Mouse (Mus musculus) stomach, embryonic 16.5 days (tissue): ENCODE data around the gene Vpreb3. TPM values are rescaled to one million over a fixed set of nuclear protein-coding genes. Genes with fewer than 3 reads are reported as not detected.
A peak's percentile ranks its signal among the peaks of the same experiment; 100 is the strongest.

Experiments
- ATAC-seq: fragments of 200-750 bp; cut with Nextera tagmentation; 2 replicates; pipeline ENCODE4 v1.8.0; 2017; ENCODE audit warnings: moderate number of reproducible peaks, moderate TSS enrichment; ENCODE audit not compliant: insufficient read depth, low FRiP score
- H3K27ac ChIP-seq: fragments of 300-500 bp; sonication (generic); 2 replicates; pipeline ENCODE4 v1.5.1; 2014; ENCODE audit warnings: low read length
- H3K27me3 ChIP-seq: fragments of 300-500 bp; sonication (generic); 2 replicates; pipeline ENCODE4 v1.6.1; 2014; ENCODE audit warnings: low read length, control low read depth, mixed read lengths; ENCODE audit not compliant: control insufficient read depth, insufficient read depth
- H3K36me3 ChIP-seq: fragments of 300-500 bp; sonication (generic); 2 replicates; pipeline ENCODE4 v1.6.1; 2014; ENCODE audit warnings: low read length; ENCODE audit not compliant: control insufficient read depth, insufficient read depth
- H3K4me1 ChIP-seq: fragments of 300-500 bp; sonication (generic); 2 replicates; pipeline ENCODE4 v1.6.1; 2014; ENCODE audit warnings: low read length, control low read depth, mixed read lengths; ENCODE audit not compliant: control insufficient read depth, insufficient read depth
- H3K4me2 ChIP-seq: fragments of 300-500 bp; sonication (generic); 2 replicates; pipeline ENCODE4 v1.6.1; 2014; ENCODE audit warnings: low read depth, low read length, mixed read lengths
- H3K4me3 ChIP-seq: fragments of 300-500 bp; sonication (generic); replicated peaks from 2 replicates; pipeline ENCODE4 v1.5.1; 2014; ENCODE audit warnings: mild to moderate bottlenecking, low read length
- H3K9ac ChIP-seq: fragments of 300-500 bp; sonication (generic); 2 replicates; pipeline ENCODE4 v1.6.1; 2014; ENCODE audit warnings: low read length
- H3K9me3 ChIP-seq: fragments of 300-500 bp; sonication (generic); replicated peaks from 2 replicates; pipeline ENCODE4 v1.6.1; 2016; ENCODE audit warnings: low read length, control low read depth; ENCODE audit not compliant: control insufficient read depth
- WGBS: fragments of 180-500 bp; shearing (Covaris S2); extraction: QIAGEN DNeasy Blood & Tissue Kit; methylation state at CpG from one replicate; pipeline ENCODE4 v1.1.7; 2014; 5-methylcytosine and 5-hydroxymethylcytosine counted together
- polyA plus RNA-seq: library from polyadenylated mRNA; unstranded; fragments of >200 nt; fragmentation: Nextera tagmentation; extraction: Ambion mirVana; gene quantifications from 2 replicates; pipeline ENCODE4 v1.2.1, GENCODE M21; 2015

The Vpreb3 gene
- polyA plus RNA-seq, 1 experiment from 2014 or later, result 2.1 TPM

- 60% methylated on average over 10 of the region's 10 CpGs for WGBS
- H3K9me3 ChIP-seq, result no peaks in the 10 kb centered on the region
- H3K27ac ChIP-seq, result no peak overlapping the region
- H3K27me3 ChIP-seq, result 0 out of 2 replicates have a peak, but pooled peaks cover 2% of the 10 kb centered on the region
- no peak overlapping the region for H3K4me3 ChIP-seq
- H3K36me3 ChIP-seq, result no peaks in the 10 kb centered on the region
- no peak for ATAC-seq
- no peak overlapping the region for H3K4me2 ChIP-seq
- no peak overlapping the region for H3K9ac ChIP-seq
- no peaks in the 10 kb centered on the region for H3K4me1 ChIP-seq
Measured at GRCm38 (mm10) chr10:75937851-75938643, 4.8 kb upstream of the Vpreb3 start.

GRCm38 (mm10) chr10:75939481-75940234 lies 3.2 kb upstream of the Vpreb3 start:
- no peak for ATAC-seq
- 60% methylated on average over 9 of the region's 9 CpGs for WGBS
- no peaks in the 10 kb centered on the region for H3K36me3 ChIP-seq
- H3K27ac ChIP-seq, result no peak overlapping the region
- H3K27me3 ChIP-seq, result 0 out of 2 replicates have a peak, but pooled peaks cover 2% of the 10 kb centered on the region
- H3K4me1 ChIP-seq, result peaks cover 7% of the 10 kb centered on the region
- H3K4me3 ChIP-seq, result no peak overlapping the region
- H3K9ac ChIP-seq, result no peak overlapping the region
- no peaks in the 10 kb centered on the region for H3K9me3 ChIP-seq
- no peak overlapping the region for H3K4me2 ChIP-seq

GRCm38 (mm10) chr10:75940520-75940919 lies 2.3 kb upstream of the Vpreb3 start, which contains the start of gene Gm867:
TSS of gene Gm867 (minus strand) at chr10:75940672.
- WGBS, result 80% methylated on average over 5 of the region's 5 CpGs
- H3K27ac ChIP-seq, result no peak within 1 kb of the TSS
- no peak within 1 kb of the TSS for H3K4me3 ChIP-seq
- peaks cover 7% of the 10 kb centered on the region for H3K4me1 ChIP-seq
- H3K4me2 ChIP-seq, result no peak within 1 kb of the TSS
- H3K9me3 ChIP-seq, result no peaks in the 10 kb centered on the region
- ATAC-seq, result no peak
- no peak within 1 kb of the TSS for H3K9ac ChIP-seq
- 0 out of 2 replicates have a peak, but pooled peaks cover 2% of the 10 kb centered on the region for H3K27me3 ChIP-seq
- no peaks in the 10 kb centered on the region for H3K36me3 ChIP-seq

- no peak overlapping the region for H3K9ac ChIP-seq
- no peaks in the 10 kb centered on the region for H3K36me3 ChIP-seq
- no peaks in the 10 kb centered on the region for H3K27me3 ChIP-seq
- H3K4me3 ChIP-seq, result no peak overlapping the region
- H3K4me1 ChIP-seq, result peaks cover 7% of the 10 kb centered on the region
- no peaks in the 10 kb centered on the region for H3K9me3 ChIP-seq
- WGBS, result 74% methylated on average over 9 of the region's 9 CpGs
- H3K4me2 ChIP-seq, result no peak overlapping the region
- H3K27ac ChIP-seq, result no peak overlapping the region
- ATAC-seq, result no peak
Measured at GRCm38 (mm10) chr10:75941042-75941824, 1.6 kb upstream of the Vpreb3 start.

- Histone ChIP-seq H3K27me3 (no peaks in the 10 kb centered on the region), H3K36me3 (no peaks in the 10 kb centered on the region), H3K4me1 (peaks cover 7% of the 10 kb centered on the region), H3K4me2 (0 out of 2 replicates have a peak overlapping the region, but pooled peaks have one; percentile 6), H3K4me3 (no peak overlapping the region), H3K27ac (peak overlapping the region; percentile 73), H3K9me3 (no peaks in the 10 kb centered on the region), H3K9ac (no peak overlapping the region)
- no peak for ATAC-seq
- 26% methylated on average over 11 of the region's 11 CpGs for whole genome bisulfite sequencing
Measured at GRCm38 (mm10) chr10:75944066-75944772, 1.4 kb downstream of the Vpreb3 start.

DNA sequence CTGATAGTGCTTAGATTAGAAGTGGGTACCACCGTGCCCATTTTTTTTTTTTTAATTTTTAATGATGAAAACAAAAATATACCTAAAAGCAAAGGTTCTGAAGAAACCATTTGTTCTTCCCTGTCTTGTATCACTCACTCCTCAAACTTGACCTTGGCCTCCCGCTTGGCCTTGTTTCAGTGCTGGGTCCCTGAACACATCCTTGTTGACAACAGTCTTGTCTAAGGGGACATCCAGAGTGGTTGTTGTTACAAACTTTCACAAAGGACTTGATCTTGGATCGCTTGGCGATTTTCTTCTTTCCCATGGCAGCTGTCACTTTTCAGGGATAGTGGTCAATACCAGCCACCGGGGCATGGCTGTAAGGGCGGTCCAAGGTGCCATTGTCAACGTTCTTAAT lies 2.4 kb downstream of the Vpreb3 start:
- no peak overlapping the region for H3K9ac ChIP-seq
- no peak overlapping the region for H3K27ac ChIP-seq
- no peak overlapping the region for H3K4me2 ChIP-seq
- no peaks in the 10 kb centered on the region for H3K9me3 ChIP-seq
- no peaks in the 10 kb centered on the region for H3K36me3 ChIP-seq
- H3K27me3 ChIP-seq, result no peaks in the 10 kb centered on the region
- no peak for ATAC-seq
- whole genome bisulfite sequencing, result 95% methylated on average over 7 of the region's 7 CpGs
- H3K4me1 ChIP-seq, result peaks cover 7% of the 10 kb centered on the region
- no peak overlapping the region for H3K4me3 ChIP-seq

DNA sequence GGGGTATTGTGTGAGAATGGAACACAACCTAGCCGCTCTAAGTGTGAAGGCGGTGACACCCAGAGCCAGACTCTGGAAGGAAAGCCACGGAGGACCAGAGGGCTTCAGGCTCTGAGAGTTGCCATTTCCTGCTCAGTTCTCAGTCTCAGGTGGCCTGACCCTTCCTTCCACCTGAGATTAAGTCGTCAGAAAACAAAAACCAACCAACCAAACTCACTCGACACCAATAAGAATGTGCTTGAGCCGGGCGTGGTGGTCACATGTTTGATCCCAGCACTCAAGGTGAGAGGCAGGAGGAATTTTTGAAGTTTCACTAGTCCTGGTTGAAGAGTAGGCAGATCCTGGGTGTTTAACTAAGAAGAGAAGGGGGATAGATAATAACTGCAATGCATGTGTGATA lies 3.0 kb downstream of the Vpreb3 start:
- Histone ChIP-seq H3K4me1 (peaks cover 11% of the 10 kb centered on the region), H3K9ac (no peak overlapping the region), H3K27me3 (no peaks in the 10 kb centered on the region), H3K4me3 (no peak overlapping the region), H3K4me2 (no peak overlapping the region), H3K9me3 (no peaks in the 10 kb centered on the region), H3K27ac (no peak overlapping the region), H3K36me3 (no peaks in the 10 kb centered on the region)
- 69% methylated on average over 7 of the region's 7 CpGs for WGBS
- no peak for ATAC-seq

GRCm38 (mm10) chr10:75948079-75948478 lies 5.2 kb downstream of the Vpreb3 start:
- no peaks in the 10 kb centered on the region for H3K9me3 ChIP-seq
- H3K36me3 ChIP-seq, result no peaks in the 10 kb centered on the region
- H3K9ac ChIP-seq, result no peak overlapping the region
- H3K4me3 ChIP-seq, result no peak overlapping the region
- H3K27me3 ChIP-seq, result peaks cover 3% of the 10 kb centered on the region; the same call in 1 of the 2 replicates
- no peak overlapping the region for H3K4me2 ChIP-seq
- WGBS, result 83% methylated on average over 5 of the region's 5 CpGs
- no peak overlapping the region for H3K27ac ChIP-seq
- H3K4me1 ChIP-seq, result peaks cover 13% of the 10 kb centered on the region
- ATAC-seq, result no peak
